Mouse (Mus musculus) bone marrow macrophage, adult 2 months (primary cell): ENCODE measurements around the gene Hist1h4i.

Experiments
- CTCF ChIP-seq: IDR thresholded peaks from 2 replicates; pipeline ENCODE4 v1.5.1; 2012; ENCODE audit warnings: low read depth, mild to moderate bottlenecking, low read length, moderate library complexity
- POLR2A ChIP-seq: IDR thresholded peaks from 2 replicates; pipeline ENCODE4 v1.6.1; 2012; ENCODE audit warnings: mild to moderate bottlenecking, low read depth, low read length, borderline replicate concordance

- TF ChIP-seq CTCF: no peak
- TF ChIP-seq POLR2A: 0 out of 2 replicates have a peak, but pooled peaks have one; percentile 40
Measured at GRCm38 (mm10) chr13:22049737-22050440, 8.7 kb upstream of the Hist1h4i start.
